Mouse (Mus musculus): ENCODE results near the gene Heatr6.

The Heatr6 gene

DNA sequence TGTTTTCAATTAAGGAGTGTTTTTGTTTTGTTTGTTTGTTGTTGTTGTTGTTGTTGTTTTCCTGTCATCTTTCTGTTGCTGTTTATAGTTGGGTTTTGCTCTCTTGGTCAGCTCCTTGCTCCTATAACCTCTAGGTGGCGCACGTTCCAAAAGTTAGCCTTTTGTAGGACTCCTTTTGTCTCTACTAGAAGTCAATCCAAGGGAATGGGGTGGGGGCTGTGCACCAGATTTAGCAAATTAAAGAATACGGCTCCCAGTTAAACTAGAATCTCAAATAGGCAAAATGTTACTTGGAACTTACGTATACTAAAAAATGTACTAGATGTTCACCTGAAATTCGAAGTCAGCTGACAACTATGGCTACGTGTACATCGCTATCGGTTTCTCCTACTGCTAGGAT lies 48.7 kb downstream of the Heatr6 start:
- DNase-seq (ENCODE audit: low spot score) = peak; percentile 66

DNA sequence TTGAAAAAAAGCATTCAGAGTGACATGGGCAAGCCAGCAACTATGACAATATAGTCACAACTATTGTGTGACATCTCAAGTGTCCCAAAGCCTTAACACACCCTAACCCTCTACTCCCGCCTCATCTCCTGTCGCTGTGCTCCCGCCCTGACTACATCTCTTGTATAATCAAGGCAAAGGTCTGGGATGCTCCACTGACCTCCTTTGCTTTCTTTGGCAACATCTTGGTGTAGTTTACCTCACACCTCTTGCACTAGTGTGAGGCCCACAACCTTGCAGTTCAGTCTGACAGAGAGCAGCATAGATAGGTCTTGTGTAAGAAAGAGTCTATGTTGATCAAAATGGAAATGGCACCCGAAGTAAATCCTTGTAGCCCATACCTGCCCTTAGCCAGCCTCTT lies 49.1 kb downstream of the Heatr6 start:
- DNase-seq (ENCODE audit: low spot score) = no peak

DNA sequence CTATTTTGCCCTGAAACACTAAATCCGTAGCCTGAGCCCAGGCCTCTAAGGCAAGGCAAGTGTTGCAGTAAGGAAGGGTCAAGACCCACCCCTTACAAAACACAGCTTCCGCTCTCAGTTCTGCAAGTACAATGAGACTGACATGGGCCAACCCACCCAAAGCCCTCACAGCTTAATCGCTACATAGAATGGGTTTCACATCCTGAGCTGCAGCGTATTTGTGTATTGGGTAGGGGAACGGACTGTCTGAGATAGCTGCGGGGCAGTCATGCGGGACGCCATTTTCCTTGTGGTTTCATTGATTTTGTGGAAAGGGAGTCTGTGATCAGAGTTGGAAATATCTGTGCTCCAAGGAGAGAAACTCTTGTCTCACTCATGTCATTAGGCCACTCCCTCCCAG lies 56.9 kb downstream of the Heatr6 start:
- no peak for DNase-seq (ENCODE audit: low spot score)

DNA sequence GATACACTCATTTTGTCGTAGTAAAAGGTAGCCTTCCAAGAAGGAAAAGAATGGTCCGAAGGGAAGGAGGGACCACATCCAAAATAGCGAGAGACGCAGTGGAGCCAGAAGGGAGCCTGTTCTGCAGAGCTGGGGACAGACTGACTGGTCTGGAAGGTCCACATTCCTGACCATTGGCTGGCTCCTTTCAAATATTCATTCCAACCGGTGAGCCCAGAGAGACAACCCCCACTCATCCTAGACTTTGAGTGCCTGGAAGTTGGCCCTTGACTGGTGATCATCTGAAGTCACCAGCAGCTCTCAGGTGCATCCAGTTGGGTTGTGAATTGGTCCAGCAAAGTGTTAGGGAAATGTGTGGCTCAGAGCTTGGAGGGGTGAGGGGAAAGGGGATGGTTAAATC lies 61.7 kb downstream of the Heatr6 start:
- DNase-seq (ENCODE audit: low spot score) = no peak

DNA sequence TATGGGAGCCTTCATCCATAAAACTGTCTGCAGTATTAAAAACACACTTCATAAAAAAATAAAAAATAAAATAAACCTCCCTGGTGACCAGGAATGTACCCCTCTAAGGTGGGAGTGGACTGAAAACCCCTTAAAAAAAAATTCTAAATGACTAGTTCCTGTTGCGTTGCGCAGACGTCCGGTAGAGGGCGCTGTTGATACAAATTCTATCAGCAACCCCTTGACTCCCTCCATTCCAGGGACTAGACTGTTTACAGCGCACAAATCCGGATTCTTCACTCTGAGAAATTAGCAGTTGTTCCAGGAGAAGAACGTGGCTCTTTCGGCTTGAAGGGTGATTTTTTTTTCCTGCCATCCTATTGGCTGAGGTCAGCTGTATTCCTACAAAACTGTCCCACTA lies 62.1 kb downstream of the Heatr6 start:
- DNase-seq (ENCODE audit: low spot score) = peak; percentile 68

DNA sequence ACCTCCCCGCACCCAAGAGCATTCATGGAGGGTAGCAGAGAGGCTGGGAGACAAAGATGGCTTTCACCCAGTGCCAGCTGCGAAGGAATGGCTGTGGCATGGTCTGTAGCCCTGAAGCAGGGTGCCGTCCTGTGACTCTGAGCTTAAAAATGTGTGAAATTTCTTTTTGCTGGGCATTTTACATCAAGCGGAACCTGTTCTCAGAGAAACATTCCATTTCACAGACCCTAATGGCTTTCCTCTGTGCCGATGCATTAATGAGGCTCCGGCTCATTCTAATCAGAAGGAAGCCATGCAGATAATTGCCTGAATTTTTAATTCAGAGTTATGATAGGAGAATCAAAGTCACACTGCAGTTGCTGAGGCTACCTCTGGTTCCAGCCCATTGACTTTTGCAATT lies 63.6 kb downstream of the Heatr6 start:
- no peak for DNase-seq (ENCODE audit: low spot score)

DNA sequence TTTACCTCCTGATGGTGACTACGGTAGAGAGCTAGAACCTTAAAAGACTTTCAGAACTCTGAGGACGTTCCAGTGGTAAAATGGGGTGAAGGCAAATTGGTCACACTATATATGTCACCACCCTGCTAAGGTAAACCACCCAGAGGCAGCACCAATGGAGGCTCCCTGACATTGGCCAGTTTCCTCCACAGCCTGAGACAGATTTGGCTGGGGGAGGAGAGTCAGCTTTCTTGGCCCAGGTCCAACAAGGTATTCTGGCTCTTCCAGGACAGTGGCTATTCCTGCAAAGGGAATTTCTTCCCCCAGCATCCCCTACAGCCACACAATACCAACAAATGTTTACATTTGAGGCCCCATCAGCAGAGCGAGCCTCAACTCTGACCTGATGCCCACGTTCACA lies 64.5 kb downstream of the Heatr6 start:
- DNase-seq (ENCODE audit: low spot score) = no peak

DNA sequence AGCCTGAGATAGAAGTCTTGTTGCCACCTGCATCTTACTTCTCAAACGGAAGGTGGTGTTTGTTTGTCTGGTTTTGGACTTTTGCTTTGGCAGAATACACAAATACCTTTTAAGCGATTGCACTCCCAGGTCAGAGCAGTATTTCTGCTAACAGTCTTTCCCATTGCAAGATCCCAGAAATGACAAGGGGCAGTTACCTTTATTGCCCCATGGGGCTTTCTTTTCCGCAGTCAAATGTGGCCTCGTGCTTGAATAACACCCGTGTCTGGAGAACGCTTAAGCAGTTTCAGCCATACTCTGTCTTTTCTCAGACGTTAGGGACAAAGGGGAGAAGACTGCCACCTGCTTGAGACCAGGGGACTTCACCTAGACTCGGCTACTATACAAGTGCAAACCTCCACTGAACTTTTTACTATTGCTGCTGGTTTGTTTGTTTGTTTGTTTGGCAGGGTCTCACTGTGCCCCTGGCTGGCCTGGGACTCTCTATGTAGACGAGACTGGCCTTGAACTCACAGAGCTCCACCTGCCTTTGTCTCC lies 65.2 kb downstream of the Heatr6 start:
- no peak for DNase-seq (ENCODE audit: low spot score)

DNA sequence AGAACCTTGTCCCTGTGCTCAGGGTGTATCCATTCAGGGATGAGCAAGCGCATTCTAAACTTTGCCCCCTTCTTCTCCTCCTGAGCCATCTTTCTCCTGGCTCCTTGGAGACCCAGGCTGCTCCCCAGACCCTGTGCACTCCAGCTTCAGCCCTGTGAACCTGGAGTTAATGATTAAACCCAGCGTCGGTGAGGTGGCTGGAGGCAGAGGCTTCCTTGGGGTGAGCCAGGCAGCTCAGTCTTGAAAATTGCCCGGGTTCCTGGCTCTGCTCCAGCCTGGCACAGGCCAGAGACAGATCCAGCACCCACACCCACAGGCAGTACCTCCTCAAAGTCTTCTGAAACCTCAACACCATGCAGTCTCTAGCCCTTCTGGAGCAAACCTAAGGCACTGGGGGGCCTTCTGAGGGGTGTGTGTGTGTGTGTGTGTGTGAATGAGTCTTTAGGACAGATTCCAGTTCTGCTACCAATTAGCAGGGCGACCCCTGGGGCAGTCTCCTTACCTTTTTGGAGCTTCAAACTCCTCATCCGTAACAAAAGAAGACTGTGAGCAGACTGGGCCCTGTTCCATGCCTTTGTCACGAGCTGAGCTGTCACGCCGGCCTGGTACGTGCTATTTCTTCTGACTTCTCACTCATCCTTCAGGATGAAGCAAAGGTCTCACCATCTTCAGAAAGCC lies 66.4 kb downstream of the Heatr6 start:
- DNase-seq (ENCODE audit: low spot score) = no peak

DNA sequence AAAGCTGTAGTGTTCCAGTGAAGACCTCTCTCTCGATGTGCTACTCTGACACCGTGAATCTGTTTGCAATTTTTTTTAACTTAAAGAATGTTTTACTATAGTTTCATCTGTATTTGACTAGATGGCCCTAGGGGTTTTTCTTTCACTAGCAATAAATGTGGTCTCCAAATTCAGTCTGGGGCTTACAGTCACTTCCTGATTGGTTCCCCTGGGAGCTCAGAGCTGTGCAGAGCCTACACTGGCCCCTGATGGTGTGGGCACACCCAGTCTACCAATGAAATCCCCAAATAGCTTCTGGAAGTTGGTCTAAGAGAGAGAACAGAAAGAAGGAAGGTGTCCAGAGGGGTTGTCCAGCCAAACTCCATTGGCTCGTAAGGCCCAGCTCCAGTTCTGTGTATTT lies 72.6 kb downstream of the Heatr6 start:
- no peak for DNase-seq (ENCODE audit: low spot score)

DNA sequence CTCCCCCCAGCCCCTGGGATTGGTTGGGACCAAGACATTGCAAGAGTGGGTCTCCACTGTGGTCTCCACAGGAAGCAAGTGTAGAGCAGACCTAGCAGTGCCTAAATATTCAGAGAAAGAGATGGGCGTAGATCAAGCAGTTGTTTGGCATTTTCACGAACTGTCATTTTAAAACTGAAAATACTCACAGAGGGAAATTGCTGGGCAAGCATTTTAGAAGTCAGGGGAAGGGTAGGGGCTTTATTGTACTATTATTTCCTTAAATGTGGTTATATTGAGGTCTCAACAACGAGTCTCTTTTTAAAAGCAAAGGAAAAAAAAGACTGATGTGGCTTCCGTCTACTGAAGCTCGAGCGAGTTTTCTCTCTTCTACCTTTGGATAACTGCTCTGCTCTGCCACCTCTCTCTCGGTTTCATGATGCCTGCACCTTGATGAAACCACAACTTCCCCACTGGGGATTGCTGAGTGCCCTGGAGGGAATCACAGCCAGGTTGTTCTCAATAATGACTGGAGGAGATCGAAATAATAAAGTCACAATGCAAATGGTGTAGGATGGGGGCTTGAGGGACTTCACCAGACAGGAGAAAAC lies 75.2 kb downstream of the Heatr6 start:
- DNase-seq (ENCODE audit: low spot score) = no peak

DNA sequence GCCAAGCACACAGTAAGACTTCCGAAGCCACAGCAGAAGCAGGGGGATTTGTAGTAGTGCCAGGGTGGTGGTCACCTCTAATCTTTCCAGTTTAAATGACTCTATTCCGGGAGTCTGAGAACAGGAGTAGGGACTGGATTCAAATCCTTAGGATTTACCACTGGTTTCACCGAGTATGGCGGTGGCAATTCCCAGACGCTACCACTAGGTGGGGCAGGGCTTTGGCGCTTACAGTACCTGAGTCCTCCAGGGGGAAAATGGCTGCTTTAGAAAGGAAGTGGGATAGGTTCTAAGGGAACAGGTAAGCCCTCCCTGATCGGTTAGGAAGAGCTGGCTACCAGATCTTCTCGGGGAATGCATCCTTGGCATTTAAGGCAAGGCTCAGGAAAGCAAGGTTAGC lies 78.9 kb downstream of the Heatr6 start:
- DNase-seq (ENCODE audit: low spot score) = peak; percentile 26
